Mouse (Mus musculus): ENCODE measurements around the gene Utp11. TPM values are rescaled to one million over a fixed set of nuclear protein-coding genes. Genes with fewer than 3 reads are reported as not detected.
"Not testable (repeated sequence)": the region's sequence is repeated elsewhere in the genome, so short reads cannot be mapped to it uniquely, and the experiment has no call there.

Gene Utp11
- 10 to 100 TPM; 84.4 to 92.4 (median 85.0) TPM for polyA plus RNA-seq (2017; shearing (Covaris generic))

GRCm38 (mm10) chr4:124693135-124693894, at the start of gene Utp11:
TSS of gene Utp11 (minus strand) at chr4:124693600.
- peak; percentile 97 for ATAC-seq

DNA sequence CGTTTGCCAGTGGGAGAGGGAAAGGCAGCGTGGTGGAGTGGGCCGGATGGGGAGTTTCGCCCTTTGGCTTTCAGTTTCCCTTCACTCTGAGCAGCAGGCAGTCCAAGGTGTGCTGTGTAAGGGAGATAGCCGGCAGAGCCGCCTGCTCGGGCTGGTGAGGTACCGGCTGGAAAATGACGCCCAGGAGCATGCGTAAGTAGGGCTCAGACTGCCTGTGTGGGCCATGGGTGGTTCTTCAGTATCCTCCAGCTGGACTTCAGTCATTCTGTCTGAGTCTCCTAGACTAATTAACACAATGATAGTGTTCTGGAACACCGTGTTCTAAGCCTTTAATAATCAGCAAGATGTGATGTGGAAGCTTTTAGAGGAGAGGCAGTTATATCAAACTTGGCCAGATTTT, 49.4 kb upstream of the Utp11 start:
- no peak for ATAC-seq

DNA sequence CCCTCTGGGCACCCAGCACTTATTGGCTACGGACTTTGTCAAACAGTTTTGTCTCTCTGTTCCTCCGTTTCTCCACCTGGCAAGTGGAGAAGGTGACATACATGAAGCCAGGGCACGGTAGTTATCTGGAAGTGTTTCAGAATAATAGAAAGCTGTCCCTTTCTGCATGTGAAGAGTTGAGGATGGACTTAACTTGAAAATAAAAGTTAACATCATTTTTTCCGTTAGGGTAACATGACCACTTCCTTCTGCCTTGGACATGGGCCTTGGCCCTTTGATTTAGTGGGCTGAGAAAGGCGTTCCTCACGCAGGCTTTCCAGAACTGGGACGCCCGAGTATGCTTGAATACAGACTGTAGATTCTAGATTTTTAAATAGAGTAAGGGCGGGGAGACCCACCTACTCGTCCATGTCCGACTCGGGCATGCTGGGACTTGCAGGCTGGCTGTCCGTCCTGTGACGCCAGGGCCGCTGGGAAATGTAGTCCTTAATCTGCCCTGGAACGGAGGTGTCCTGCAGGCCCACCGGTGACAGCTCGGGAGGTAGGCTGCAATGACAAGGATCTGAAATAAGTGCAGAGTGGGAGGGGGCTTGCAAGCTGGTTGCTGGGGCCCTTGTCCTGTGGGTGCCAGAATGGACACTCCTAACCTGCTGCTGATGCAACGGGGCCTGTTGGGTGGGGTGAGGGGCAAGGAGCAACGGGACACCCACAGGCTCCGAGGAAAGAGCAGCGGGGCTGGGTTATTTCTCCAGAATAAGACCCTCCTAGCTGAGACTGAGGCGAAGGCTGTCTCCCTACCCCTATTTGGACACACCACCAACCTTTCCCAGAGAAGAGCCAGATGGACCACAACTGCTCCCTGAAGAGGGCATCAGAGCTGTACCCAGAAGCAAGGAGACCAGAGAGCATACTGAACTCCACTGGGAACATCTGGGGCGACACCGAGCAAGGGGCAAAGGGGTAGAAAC, 48.3 kb upstream of the Utp11 start, which contains the start of gene Inpp5b:
Gene Inpp5b (plus strand): TSS at position 475 of the 968 bp plus-strand sequence.
- peak; percentile 52 for ATAC-seq

GRCm38 (mm10) chr4:124738783-124739182, 45.4 kb upstream of the Utp11 start:
- ATAC-seq = no peak

DNA sequence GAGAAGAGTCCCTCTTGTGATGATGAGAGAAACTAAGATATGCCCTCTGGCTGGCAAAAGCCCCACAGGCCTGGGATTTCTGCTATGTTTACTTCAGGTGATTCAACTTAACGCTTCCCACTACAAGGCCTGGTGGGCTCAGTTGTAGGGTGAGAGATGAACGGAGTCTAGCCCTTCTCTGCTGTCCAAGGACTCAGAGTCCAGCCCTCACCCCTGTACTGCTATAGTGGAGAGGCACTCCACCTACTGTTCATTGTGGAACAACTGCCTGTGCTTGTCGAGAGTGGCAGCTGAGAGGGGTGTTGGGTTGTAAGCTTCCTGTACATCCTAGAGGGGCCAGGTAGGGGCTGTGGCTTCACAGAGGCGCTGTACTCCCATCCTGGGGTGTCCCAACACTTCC, 44.6 kb upstream of the Utp11 start:
- no peak for ATAC-seq

DNA sequence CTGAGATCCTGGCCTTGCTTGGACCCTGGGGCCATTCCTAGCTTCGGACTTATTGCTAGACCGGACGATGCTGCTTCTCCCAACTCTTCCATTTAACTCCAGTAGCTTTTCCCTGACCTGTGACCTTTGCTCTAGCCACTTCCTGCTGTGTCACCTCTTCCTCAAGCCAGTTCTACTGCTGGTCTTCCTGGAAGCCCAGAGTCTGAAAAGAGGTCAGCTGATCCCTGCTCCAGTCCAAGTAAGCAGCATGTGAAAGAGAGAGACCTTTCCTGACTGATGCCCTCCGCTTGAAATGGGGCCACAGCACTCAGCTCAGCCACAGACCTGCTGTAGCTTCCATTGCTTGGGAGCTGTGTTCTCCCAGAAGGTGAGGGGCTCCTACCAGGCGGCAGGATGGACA, 44.1 kb upstream of the Utp11 start:
- no peak for ATAC-seq

- ATAC-seq = no peak
Observed at GRCm38 (mm10) chr4:124736952-124737351, 43.6 kb upstream of the Utp11 start.

GRCm38 (mm10) chr4:124726121-124726520, 32.7 kb upstream of the Utp11 start:
- no peak for ATAC-seq

DNA sequence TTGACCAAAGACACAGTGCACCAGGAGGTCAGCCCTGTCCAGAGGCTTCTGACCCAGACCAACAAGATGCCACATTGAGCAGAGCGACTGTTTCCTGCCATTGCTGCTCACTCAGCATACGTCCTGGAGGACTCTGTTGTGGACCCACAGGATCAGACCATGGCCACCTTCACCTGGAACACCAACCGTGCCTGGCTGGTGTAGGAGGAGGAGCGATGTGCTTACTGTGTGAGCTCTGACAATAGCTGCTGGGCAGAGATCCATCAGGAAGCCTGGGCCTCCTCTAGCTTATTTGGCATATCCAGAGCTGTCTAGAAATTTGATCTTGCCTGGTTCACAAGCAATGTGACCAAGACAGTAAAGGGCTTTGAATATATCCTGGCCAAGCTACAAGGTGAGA, 25.7 kb upstream of the Utp11 start:
- no peak for ATAC-seq

- peak; percentile 97 for ATAC-seq
Observed at GRCm38 (mm10) chr4:124714545-124715481, 21.4 kb upstream of the Utp11 start, which contains the start of gene Sf3a3. TSS of gene Sf3a3 (plus strand) at chr4:124714776.

GRCm38 (mm10) chr4:124713850-124714249, 20.4 kb upstream of the Utp11 start:
- ATAC-seq = not testable (repeated sequence)

GRCm38 (mm10) chr4:124712618-124713017, 19.2 kb upstream of the Utp11 start:
- ATAC-seq = no peak

GRCm38 (mm10) chr4:124710776-124711291, 17.4 kb upstream of the Utp11 start:
- peak; percentile 25 for ATAC-seq

GRCm38 (mm10) chr4:124709961-124710446, 16.6 kb upstream of the Utp11 start:
- no peak for ATAC-seq

GRCm38 (mm10) chr4:124708518-124709477, 15.4 kb upstream of the Utp11 start:
- ATAC-seq = peak; percentile 60

- not testable (repeated sequence) for ATAC-seq
Observed at GRCm38 (mm10) chr4:124708200-124708517, 14.8 kb upstream of the Utp11 start.

GRCm38 (mm10) chr4:124707381-124708199, 14.2 kb upstream of the Utp11 start:
- ATAC-seq = not testable (repeated sequence)

- no peak for ATAC-seq
Observed at GRCm38 (mm10) chr4:124705661-124706269, 12.4 kb upstream of the Utp11 start.

GRCm38 (mm10) chr4:124704797-124705474, 11.5 kb upstream of the Utp11 start:
- no peak for ATAC-seq

All from inflammation-experienced regulatory T-cells, adult 6 months (primary cell).